Mouse (Mus musculus) cerebellum, adult 8-10 months (tissue): ENCODE data around the gene 2410004B18Rik.

Experiments
- DNase-seq: peaks from one replicate; pipeline ENCODE4 v3.0.0; 2022

2410004B18Rik gene

GRCm38 (mm10) chr3:145929525-145930400 is 8.1 kb upstream of the 2410004B18Rik start:
- no peak for DNase-seq

- DNase-seq: no peak
Observed at GRCm38 (mm10) chr3:145933845-145934244, 4.0 kb upstream of the 2410004B18Rik start.

- DNase-seq: peak; percentile 17
Observed at GRCm38 (mm10) chr3:145938405-145939349, 863 bp downstream of the 2410004B18Rik start.

GRCm38 (mm10) chr3:145939402-145939801 is 1.6 kb downstream of the 2410004B18Rik start:
- no peak for DNase-seq

- DNase-seq: no peak
Observed at GRCm38 (mm10) chr3:145939971-145940370, 2.2 kb downstream of the 2410004B18Rik start.

GRCm38 (mm10) chr3:145941971-145942370 is 4.2 kb downstream of the 2410004B18Rik start:
- peak; percentile 43 for DNase-seq

- DNase-seq: no peak
Observed at GRCm38 (mm10) chr3:145944348-145944747, 6.5 kb downstream of the 2410004B18Rik start.

- DNase-seq: no peak
Observed at GRCm38 (mm10) chr3:145945904-145946303, 8.1 kb downstream of the 2410004B18Rik start.

- no peak for DNase-seq
Observed at GRCm38 (mm10) chr3:145946654-145947053, 8.8 kb downstream of the 2410004B18Rik start.

GRCm38 (mm10) chr3:145947539-145948204 is 9.9 kb downstream of the 2410004B18Rik start:
- no peak for DNase-seq

- no peak for DNase-seq
Observed at GRCm38 (mm10) chr3:145950034-145950814, 12.4 kb downstream of the 2410004B18Rik start.

GRCm38 (mm10) chr3:145950815-145951130 is 13.0 kb downstream of the 2410004B18Rik start:
- no peak for DNase-seq

GRCm38 (mm10) chr3:145951287-145952165 is 13.7 kb downstream of the 2410004B18Rik start:
- no peak for DNase-seq

GRCm38 (mm10) chr3:145952945-145953344 is 15.1 kb downstream of the 2410004B18Rik start:
- DNase-seq: no peak

GRCm38 (mm10) chr3:145953411-145953810 is 15.6 kb downstream of the 2410004B18Rik start:
- DNase-seq: no peak

- no peak for DNase-seq
Observed at GRCm38 (mm10) chr3:145959824-145960223, 22.0 kb downstream of the 2410004B18Rik start.

- DNase-seq: no peak
Observed at GRCm38 (mm10) chr3:145962411-145962810, 24.6 kb downstream of the 2410004B18Rik start.

GRCm38 (mm10) chr3:145963101-145964017 is 25.5 kb downstream of the 2410004B18Rik start:
- DNase-seq: no peak

GRCm38 (mm10) chr3:145964018-145964387 is 26.2 kb downstream of the 2410004B18Rik start:
- DNase-seq: no peak

GRCm38 (mm10) chr3:145964473-145964872 is 26.7 kb downstream of the 2410004B18Rik start:
- DNase-seq: no peak
